Mouse (Mus musculus) cortical plate, adult 2 months (tissue): ENCODE measurements at regions not wholly inside any gene's neighbourhood (a gene's known extent, or its start where the extent isn't known, plus 50 kb on each side); places are given as distances from the start of the nearest gene placed in this dataset.

Experiments
- CTCF ChIP-seq: fragments of 200-500 bp; IDR thresholded peaks from 2 replicates; pipeline ENCODE4 v1.5.1; 2011; ENCODE audit warnings: mild to moderate bottlenecking, control low read depth, low read length; ENCODE audit not compliant: insufficient read depth; ENCODE audit errors: extremely low read depth
- POLR2A ChIP-seq: fragments of 200-500 bp; IDR thresholded peaks from 2 replicates; pipeline ENCODE4 v1.6.1; 2011; ENCODE audit warnings: mild to moderate bottlenecking, low read length, control low read depth; ENCODE audit not compliant: insufficient read depth; ENCODE audit errors: extremely low read depth

- no peak for TF ChIP-seq CTCF
- no peak for TF ChIP-seq POLR2A
These were observed 100.7 kb downstream of the Rgs2 start for GRCm38 (mm10) chr1:143903234-143903633.
